Mouse (Mus musculus): ENCODE data around the gene Ptgs1. TPM values are rescaled to one million over a fixed set of nuclear protein-coding genes. Genes with fewer than 3 reads are reported as not detected.

Gene Ptgs1
- polyA plus RNA-seq, 1 experiment from 2014 or later = 3.5 TPM

GRCm38 (mm10) chr2:36236889-36237288 is 6.7 kb downstream of the Ptgs1 start:
- H3K4me2 ChIP-seq (ENCODE audit: low read length) = no peak overlapping the region
- ATAC-seq = no peak
- no peaks in the 10 kb centered on the region for H3K9me3 ChIP-seq (ENCODE audit: control insufficient read depth, low read length)
- H3K27ac ChIP-seq (ENCODE audit: low read length) = no peak overlapping the region
- 96% methylated on average over 5 of the region's 5 CpGs for WGBS
- no peaks in the 10 kb centered on the region; the same call in 1 of the 2 replicates for H3K27me3 ChIP-seq (replicated peaks; ENCODE audit: control insufficient read depth, insufficient read depth, low read length)
- H3K4me3 ChIP-seq (replicated peaks; ENCODE audit: low read length) = no peak overlapping the region
- no peak overlapping the region for H3K9ac ChIP-seq (replicated peaks; ENCODE audit: low read depth, low read length)
- H3K36me3 ChIP-seq (ENCODE audit: control insufficient read depth, insufficient read depth) = no peaks in the 10 kb centered on the region
- H3K4me1 ChIP-seq (replicated peaks; ENCODE audit: control insufficient read depth, insufficient read depth, low read length) = peaks cover 8% of the 10 kb centered on the region

GRCm38 (mm10) chr2:36237557-36237956 is 7.3 kb downstream of the Ptgs1 start:
- no peak for ATAC-seq
- Histone ChIP-seq H3K4me1 (replicated peaks; ENCODE audit: control insufficient read depth, insufficient read depth, low read length) (peaks cover 8% of the 10 kb centered on the region), H3K4me2 (ENCODE audit: low read length) (no peak overlapping the region), H3K4me3 (replicated peaks; ENCODE audit: low read length) (no peak overlapping the region), H3K9ac (replicated peaks; ENCODE audit: low read depth, low read length) (no peak overlapping the region), H3K36me3 (ENCODE audit: control insufficient read depth, insufficient read depth) (no peaks in the 10 kb centered on the region), H3K9me3 (ENCODE audit: control insufficient read depth, low read length) (no peaks in the 10 kb centered on the region), H3K27me3 (replicated peaks; ENCODE audit: control insufficient read depth, insufficient read depth, low read length) (no peaks in the 10 kb centered on the region), H3K27ac (ENCODE audit: low read length) (no peak overlapping the region)
- 90% methylated on average over 6 of the region's 6 CpGs for WGBS

- peaks cover 8% of the 10 kb centered on the region for H3K4me1 ChIP-seq (replicated peaks; ENCODE audit: control insufficient read depth, insufficient read depth, low read length)
- no peak for ATAC-seq
- no peak overlapping the region for H3K27ac ChIP-seq (ENCODE audit: low read length)
- H3K4me2 ChIP-seq (ENCODE audit: low read length) = no peak overlapping the region
- no peaks in the 10 kb centered on the region for H3K27me3 ChIP-seq (replicated peaks; ENCODE audit: control insufficient read depth, insufficient read depth, low read length)
- no peak overlapping the region for H3K4me3 ChIP-seq (replicated peaks; ENCODE audit: low read length)
- H3K9ac ChIP-seq (replicated peaks; ENCODE audit: low read depth, low read length) = no peak overlapping the region
- no peaks in the 10 kb centered on the region for H3K9me3 ChIP-seq (ENCODE audit: control insufficient read depth, low read length)
- H3K36me3 ChIP-seq (ENCODE audit: control insufficient read depth, insufficient read depth) = no peaks in the 10 kb centered on the region
- 83% methylated on average over 3 of the region's 3 CpGs for WGBS
These were observed 8.2 kb downstream of the Ptgs1 start for GRCm38 (mm10) chr2:36238467-36238866.

GRCm38 (mm10) chr2:36238951-36239350 is 8.7 kb downstream of the Ptgs1 start:
- no peaks in the 10 kb centered on the region for H3K27me3 ChIP-seq (replicated peaks; ENCODE audit: control insufficient read depth, insufficient read depth, low read length)
- H3K9me3 ChIP-seq (ENCODE audit: control insufficient read depth, low read length) = no peaks in the 10 kb centered on the region
- H3K27ac ChIP-seq (ENCODE audit: low read length) = no peak overlapping the region
- 81% methylated on average over 2 of the region's 2 CpGs for WGBS
- no peak overlapping the region for H3K4me3 ChIP-seq (replicated peaks; ENCODE audit: low read length)
- no peak for ATAC-seq
- H3K4me2 ChIP-seq (ENCODE audit: low read length) = no peak overlapping the region
- no peak overlapping the region for H3K9ac ChIP-seq (replicated peaks; ENCODE audit: low read depth, low read length)
- no peaks in the 10 kb centered on the region for H3K36me3 ChIP-seq (ENCODE audit: control insufficient read depth, insufficient read depth)
- H3K4me1 ChIP-seq (replicated peaks; ENCODE audit: control insufficient read depth, insufficient read depth, low read length) = peaks cover 8% of the 10 kb centered on the region

DNA sequence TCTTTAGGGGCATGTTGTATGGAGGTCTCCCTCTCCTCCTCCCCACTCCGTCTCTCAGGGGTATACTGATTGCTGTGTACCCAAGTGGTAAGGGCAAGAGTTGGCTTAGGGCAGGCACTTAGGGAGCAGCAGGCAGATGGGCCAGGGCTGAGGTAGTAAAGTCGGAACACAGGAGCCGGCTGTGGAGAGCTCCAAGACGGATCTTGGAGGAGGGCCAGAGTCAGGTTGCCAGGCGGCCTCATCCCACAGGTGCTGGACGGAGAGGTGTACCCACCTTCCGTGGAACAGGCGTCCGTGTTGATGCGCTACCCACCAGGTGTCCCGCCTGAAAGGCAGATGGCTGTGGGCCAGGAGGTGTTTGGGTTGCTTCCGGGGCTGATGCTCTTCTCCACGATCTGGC is 12.3 kb downstream of the Ptgs1 start:
- no peak for ATAC-seq
- 92% methylated on average over 13 of the region's 13 CpGs for WGBS
- no peak overlapping the region for H3K9ac ChIP-seq (replicated peaks; ENCODE audit: low read depth, low read length)
- H3K36me3 ChIP-seq (ENCODE audit: control insufficient read depth, insufficient read depth) = no peaks in the 10 kb centered on the region
- H3K4me2 ChIP-seq (ENCODE audit: low read length) = no peak overlapping the region
- H3K4me3 ChIP-seq (replicated peaks; ENCODE audit: low read length) = no peak overlapping the region
- no peak overlapping the region for H3K27ac ChIP-seq (ENCODE audit: low read length)
- no peaks in the 10 kb centered on the region for H3K9me3 ChIP-seq (ENCODE audit: control insufficient read depth, low read length)
- H3K4me1 ChIP-seq (replicated peaks; ENCODE audit: control insufficient read depth, insufficient read depth, low read length) = no peaks in the 10 kb centered on the region
- no peaks in the 10 kb centered on the region for H3K27me3 ChIP-seq (replicated peaks; ENCODE audit: control insufficient read depth, insufficient read depth, low read length)

GRCm38 (mm10) chr2:36243296-36243891 is 13.2 kb downstream of the Ptgs1 start:
- Histone ChIP-seq H3K9ac (replicated peaks; ENCODE audit: low read depth, low read length) (no peak overlapping the region), H3K4me3 (replicated peaks; ENCODE audit: low read length) (no peak overlapping the region), H3K9me3 (ENCODE audit: control insufficient read depth, low read length) (no peaks in the 10 kb centered on the region), H3K36me3 (ENCODE audit: control insufficient read depth, insufficient read depth) (no peaks in the 10 kb centered on the region), H3K27me3 (replicated peaks; ENCODE audit: control insufficient read depth, insufficient read depth, low read length) (no peaks in the 10 kb centered on the region), H3K4me2 (ENCODE audit: low read length) (no peak overlapping the region), H3K27ac (ENCODE audit: low read length) (no peak overlapping the region), H3K4me1 (replicated peaks; ENCODE audit: control insufficient read depth, insufficient read depth, low read length) (no peaks in the 10 kb centered on the region)
- ATAC-seq = no peak
- WGBS = 87% methylated on average over 9 of the region's 9 CpGs

GRCm38 (mm10) chr2:36243892-36244309 is 13.7 kb downstream of the Ptgs1 start:
- H3K9me3 ChIP-seq (ENCODE audit: control insufficient read depth, low read length) = no peaks in the 10 kb centered on the region
- no peak overlapping the region for H3K27ac ChIP-seq (ENCODE audit: low read length)
- ATAC-seq = no peak
- no peak overlapping the region for H3K9ac ChIP-seq (replicated peaks; ENCODE audit: low read depth, low read length)
- H3K4me3 ChIP-seq (replicated peaks; ENCODE audit: low read length) = no peak overlapping the region
- H3K4me1 ChIP-seq (replicated peaks; ENCODE audit: control insufficient read depth, insufficient read depth, low read length) = no peaks in the 10 kb centered on the region
- H3K4me2 ChIP-seq (ENCODE audit: low read length) = no peak overlapping the region
- 33% methylated on average over 5 of the region's 5 CpGs for WGBS
- no peaks in the 10 kb centered on the region for H3K36me3 ChIP-seq (ENCODE audit: control insufficient read depth, insufficient read depth)
- H3K27me3 ChIP-seq (replicated peaks; ENCODE audit: control insufficient read depth, insufficient read depth, low read length) = no peaks in the 10 kb centered on the region

DNA sequence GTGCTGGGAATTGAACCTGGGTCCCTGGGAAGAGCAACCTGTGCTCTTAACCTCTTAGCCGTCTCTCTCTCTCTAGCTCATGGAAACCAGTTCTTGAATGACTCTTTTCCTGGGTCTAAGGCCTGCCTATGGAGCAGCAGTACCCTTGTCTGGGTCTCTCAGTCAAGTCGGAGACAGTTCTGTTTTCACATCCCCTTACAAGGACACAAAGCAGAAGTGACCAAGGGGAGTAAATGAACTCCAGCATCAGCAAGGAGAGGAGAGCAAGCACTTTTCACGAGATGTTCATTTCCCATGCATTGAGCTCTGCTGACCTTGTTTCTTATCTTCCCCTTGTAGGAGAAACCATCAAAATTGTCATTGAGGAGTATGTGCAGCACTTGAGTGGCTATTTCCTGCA is 14.5 kb downstream of the Ptgs1 start:
- Histone ChIP-seq H3K4me3 (replicated peaks; ENCODE audit: low read length) (no peak overlapping the region), H3K27me3 (replicated peaks; ENCODE audit: control insufficient read depth, insufficient read depth, low read length) (no peaks in the 10 kb centered on the region), H3K36me3 (ENCODE audit: control insufficient read depth, insufficient read depth) (no peaks in the 10 kb centered on the region), H3K9me3 (ENCODE audit: control insufficient read depth, low read length) (no peaks in the 10 kb centered on the region), H3K4me1 (replicated peaks; ENCODE audit: control insufficient read depth, insufficient read depth, low read length) (no peaks in the 10 kb centered on the region), H3K9ac (replicated peaks; ENCODE audit: low read depth, low read length) (no peak overlapping the region), H3K4me2 (ENCODE audit: low read length) (no peak overlapping the region), H3K27ac (ENCODE audit: low read length) (no peak overlapping the region)
- ATAC-seq = no peak
- WGBS = 99% methylated on average over 3 of the region's 3 CpGs

DNA sequence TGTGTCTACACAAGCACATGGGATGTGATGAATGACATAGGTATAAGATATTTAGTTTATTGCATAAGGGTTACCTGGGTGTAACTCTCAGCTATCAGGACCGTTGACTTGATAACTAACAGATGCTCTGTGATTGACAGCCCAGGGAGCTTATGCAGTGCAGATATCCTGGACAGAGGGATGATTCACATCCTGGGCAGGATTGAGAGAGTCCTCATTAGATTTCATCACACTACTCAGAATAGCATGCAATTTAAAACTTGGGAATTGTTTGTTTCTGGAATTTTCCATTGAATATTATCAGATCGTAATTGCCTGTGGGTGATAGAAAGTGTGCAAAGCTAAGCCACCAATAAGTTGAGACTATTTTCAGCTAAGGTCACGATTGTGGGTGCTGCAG is 17.7 kb downstream of the Ptgs1 start:
- Histone ChIP-seq H3K9ac (replicated peaks; ENCODE audit: low read depth, low read length) (no peak overlapping the region), H3K9me3 (ENCODE audit: control insufficient read depth, low read length) (no peaks in the 10 kb centered on the region), H3K4me1 (replicated peaks; ENCODE audit: control insufficient read depth, insufficient read depth, low read length) (no peaks in the 10 kb centered on the region), H3K4me3 (replicated peaks; ENCODE audit: low read length) (no peak overlapping the region), H3K27ac (ENCODE audit: low read length) (no peak overlapping the region), H3K27me3 (replicated peaks; ENCODE audit: control insufficient read depth, insufficient read depth, low read length) (no peaks in the 10 kb centered on the region), H3K4me2 (ENCODE audit: low read length) (no peak overlapping the region), H3K36me3 (ENCODE audit: control insufficient read depth, insufficient read depth) (no peaks in the 10 kb centered on the region)
- WGBS = 79% methylated on average over 3 of the region's 3 CpGs
- no peak for ATAC-seq

GRCm38 (mm10) chr2:36251156-36251555 is 20.9 kb downstream of the Ptgs1 start:
- Histone ChIP-seq H3K27ac (ENCODE audit: low read length) (no peak overlapping the region), H3K9me3 (ENCODE audit: control insufficient read depth, low read length) (no peaks in the 10 kb centered on the region), H3K9ac (replicated peaks; ENCODE audit: low read depth, low read length) (no peak overlapping the region), H3K27me3 (replicated peaks; ENCODE audit: control insufficient read depth, insufficient read depth, low read length) (no peaks in the 10 kb centered on the region), H3K4me1 (replicated peaks; ENCODE audit: control insufficient read depth, insufficient read depth, low read length) (no peaks in the 10 kb centered on the region), H3K36me3 (ENCODE audit: control insufficient read depth, insufficient read depth) (no peaks in the 10 kb centered on the region), H3K4me3 (replicated peaks; ENCODE audit: low read length) (no peak overlapping the region), H3K4me2 (ENCODE audit: low read length) (no peak overlapping the region)
- no peak for ATAC-seq
- 85% methylated on average over 8 of the region's 8 CpGs for WGBS
